Mouse (Mus musculus) hindbrain, embryonic 14.5 days (tissue): Measurements from ENCODE around the gene Loxl1. TPM values are rescaled to one million over a fixed set of nuclear protein-coding genes. Genes with fewer than 3 reads are reported as not detected.

ENCODE experiments used
- polyA plus RNA-seq: library from polyadenylated mRNA; unstranded; fragments of >200 nt; fragmentation: Nextera tagmentation; extraction: Ambion mirVana; gene quantifications from 2 replicates; pipeline ENCODE4 v1.2.1, GENCODE M21; 2014

Gene Loxl1
- polyA plus RNA-seq, 1 experiment from 2014 or later, result 9.6 TPM

Other genes starting within 250 kb of the Loxl1 start
- 18.1 and 22.1 TPM in 2 replicates for gene Stra6, start 249.4 kb downstream of the Loxl1 start, polyA plus RNA-seq
- gene Ccdc33, start 194.4 kb downstream of the Loxl1 start, polyA plus RNA-seq, result 0.13 and 0.43 TPM in 2 replicates
- gene Islr, start 108.9 kb downstream of the Loxl1 start, polyA plus RNA-seq, result 30.4 and 34.8 TPM in 2 replicates
- 7.2 and 17.2 TPM in 2 replicates for gene Islr2, start 108.9 kb downstream of the Loxl1 start, polyA plus RNA-seq
- 4.3 and 4.4 TPM in 2 replicates for gene Pml, start 63.4 kb downstream of the Loxl1 start, polyA plus RNA-seq
- 103 TPM in 2 replicates for gene Stoml1, start 60.0 kb downstream of the Loxl1 start, polyA plus RNA-seq
- not detected in 2 replicates for gene Tbc1d21, start 57.3 kb upstream of the Loxl1 start, polyA plus RNA-seq
- 15.1 and 16.7 TPM in 2 replicates for gene Insyn1, start 175.4 kb upstream of the Loxl1 start, polyA plus RNA-seq
- 33.4 and 37.6 TPM in 2 replicates for gene Cd276, start 242.3 kb upstream of the Loxl1 start, polyA plus RNA-seq